Mouse (Mus musculus) embryonic fibroblast, embryonic 13.5 days (primary cell): ENCODE results near the gene Fkbp7.
"Not testable (repeated sequence)": the region's sequence is repeated elsewhere in the genome, so short reads cannot be mapped to it uniquely, and the experiment has no call there.

ENCODE experiments used
- CTCF ChIP-seq: IDR thresholded peaks from 2 replicates; pipeline ENCODE4 v1.5.1; 2011; ENCODE audit warnings: mild to moderate bottlenecking, control low read depth, low read length, moderate library complexity, borderline replicate concordance; ENCODE audit not compliant: insufficient read depth
- POLR2A ChIP-seq: IDR thresholded peaks from 2 replicates; pipeline ENCODE4 v1.6.1; 2011; ENCODE audit warnings: low read depth, mild to moderate bottlenecking, control low read depth, low read length, moderate library complexity

GRCm38 (mm10) chr2:76622316-76622715 is 50.6 kb downstream of the Fkbp7 start:
- not testable (repeated sequence) for TF ChIP-seq CTCF, POLR2A
